Mouse (Mus musculus) forebrain, embryonic 11.5 days (tissue): ENCODE data around the gene Zfyve1. TPM values are rescaled to one million over a fixed set of nuclear protein-coding genes. Genes with fewer than 3 reads are reported as not detected.

Experiments
- polyA plus RNA-seq: library from polyadenylated mRNA; unstranded; fragments of >200 nt; fragmentation: Nextera tagmentation; extraction: Ambion mirVana; gene quantifications from 2 replicates; pipeline ENCODE4 v1.2.1, GENCODE M21; 2014

Zfyve1 gene
- polyA plus RNA-seq, 1 experiment from 2014 or later: 24.9 TPM

Other genes with a start within 250 kb of the Zfyve1 start
- 4.4 and 4.6 TPM in 2 replicates for gene Dpf3, start 109.5 kb downstream of the Zfyve1 start, polyA plus RNA-seq
- gene Dcaf4, start 76.8 kb downstream of the Zfyve1 start, polyA plus RNA-seq: 24.4 and 26.7 TPM in 2 replicates
- gene Rbm25, start 34.0 kb upstream of the Zfyve1 start, polyA plus RNA-seq: 298 and 300 TPM in 2 replicates
- 64.9 and 69.6 TPM in 2 replicates for gene Psen1, start 90.9 kb upstream of the Zfyve1 start, polyA plus RNA-seq
- 0.04 and 0.05 TPM in 2 replicates for gene Papln, start 166.4 kb upstream of the Zfyve1 start, polyA plus RNA-seq